Mouse (Mus musculus) liver, embryonic 14.5 days (tissue): ENCODE results near the gene Dok5. TPM values are rescaled to one million over a fixed set of nuclear protein-coding genes. Genes with fewer than 3 reads are reported as not detected.

Experiments used
- ATAC-seq: fragments of 200-750 bp; cut with Nextera tagmentation; 2 replicates; pipeline ENCODE4 v1.8.0; 2017; ENCODE audit warnings: moderate number of reproducible peaks, mild to moderate bottlenecking, moderate library complexity; ENCODE audit not compliant: insufficient read depth
- DNase-seq, 3 experiments: peaks; one replicate each; pipeline ENCODE4 v3.0.0-alpha.2; 2012 to 2013; ENCODE audit warnings: low read depth in 3 of 3, low spot score in 3 of 3
- H3K27ac ChIP-seq: fragments of 300-500 bp; sonication (generic); 2 replicates; pipeline ENCODE4 v1.5.1; 2014; ENCODE audit warnings: moderate library complexity, mild to moderate bottlenecking, control low read depth, inconsistent platforms
- H3K27me3 ChIP-seq: fragments of 300-500 bp; sonication (generic); 2 replicates; pipeline ENCODE4 v1.6.1; 2014; ENCODE audit warnings: mild to moderate bottlenecking, low read length, moderate library complexity; ENCODE audit not compliant: control insufficient read depth, insufficient read depth
- H3K36me3 ChIP-seq: fragments of 300-500 bp; sonication (generic); replicated peaks from 2 replicates; pipeline ENCODE4 v1.6.1; 2014; ENCODE audit warnings: low read depth; ENCODE audit not compliant: control insufficient read depth, insufficient read depth
- H3K4me1 ChIP-seq, 2 experiments: fragments of 200-500 bp in 1 of 2; fragments of 300-500 bp in 1 of 2; sonication (generic) in 1 of 2; replicated peaks; 2 replicates each; pipeline ENCODE4 v1.6.1; 2012 to 2014; ENCODE audit warnings: antibody characterized with exemption in 1 of 2, inconsistent platforms in 1 of 2, low read length in 1 of 2; ENCODE audit not compliant: control insufficient read depth in 2 of 2, insufficient read depth in 2 of 2
- H3K4me2 ChIP-seq: fragments of 300-500 bp; sonication (generic); 2 replicates; pipeline ENCODE4 v1.6.1; 2014; ENCODE audit warnings: low read depth, mild to moderate bottlenecking, control low read depth, moderate library complexity
- H3K4me3 ChIP-seq, 2 experiments: fragments of 200-500 bp in 1 of 2; fragments of 300-500 bp in 1 of 2; sonication (generic) in 1 of 2; 2 replicates each; pipeline ENCODE4 v1.5.1; 2012 to 2014; ENCODE audit warnings: low read depth in 2 of 2, low read length in 2 of 2, mild to moderate bottlenecking in 2 of 2, control low read depth in 1 of 2, inconsistent platforms in 1 of 2, moderate library complexity in 1 of 2; ENCODE audit not compliant: insufficient read depth in 1 of 2
- H3K9ac ChIP-seq: fragments of 300-500 bp; sonication (generic); replicated peaks from 2 replicates; pipeline ENCODE4 v1.6.1; 2014; ENCODE audit warnings: mild to moderate bottlenecking, control low read depth, moderate library complexity
- H3K9me3 ChIP-seq: fragments of 300-500 bp; sonication (generic); 2 replicates; pipeline ENCODE4 v1.6.1; 2016; ENCODE audit warnings: low read length, mixed read lengths; ENCODE audit not compliant: control insufficient read depth
- CTCF ChIP-seq: IDR thresholded peaks from 2 replicates; pipeline ENCODE4 v1.5.1; 2016; ENCODE audit warnings: antibody characterized with exemption, low read depth, control low read depth
- EP300 ChIP-seq: IDR thresholded peaks from 2 replicates; pipeline ENCODE4 v1.6.1; 2016; ENCODE audit warnings: antibody characterized with exemption, low read depth
- WGBS: fragments of 180-500 bp; shearing (Covaris S2); extraction: QIAGEN DNeasy Blood & Tissue Kit; methylation state at CpG from one replicate; pipeline ENCODE4 v1.1.7; 2014; ENCODE audit not compliant: insufficient replicate concordance; 5-methylcytosine and 5-hydroxymethylcytosine counted together
- polyA plus RNA-seq, 2 experiments: library from polyadenylated mRNA; depleted of rRNA in 1 of 2; stranded (reverse) in 1 of 2; unstranded in 1 of 2; fragments of >200 nt; fragmentation: Nextera tagmentation in 1 of 2; extraction: Ambion mirVana in 1 of 2; gene quantifications; 2 replicates each; pipeline versions ENCODE4 v1.2.1 to v1.2.3; 2012 to 2014

Gene Dok5
- polyA plus RNA-seq, 2 experiments = 0.15 to 0.19 TPM

DNA sequence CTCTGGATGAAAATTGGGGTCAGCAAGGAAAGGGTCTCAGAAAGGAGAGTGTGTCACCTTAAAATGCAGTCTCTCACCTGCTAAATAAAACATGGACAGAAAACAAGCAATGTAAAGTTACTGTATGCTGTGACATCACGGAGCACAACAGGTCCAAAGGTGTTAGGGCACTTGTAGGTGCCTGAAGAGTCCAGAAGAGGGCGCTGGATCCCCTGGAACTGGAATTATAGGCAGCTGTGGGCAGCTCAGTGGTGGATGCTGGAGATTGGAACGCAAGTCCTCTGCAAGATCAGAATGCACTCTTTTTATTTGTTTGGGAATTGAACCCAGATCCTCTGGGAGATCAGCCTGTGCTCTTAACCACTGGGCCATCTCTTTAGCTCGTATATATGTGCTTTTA, 129.0 kb downstream of the Dok5 start:
- no peaks in the 10 kb centered on the region for H3K9me3 ChIP-seq
- ATAC-seq (no peak), DNase-seq (no peak)
- no peak overlapping the region for H3K4me2 ChIP-seq
- WGBS = 36% methylated on average over 4 of the region's 4 CpGs
- no peak overlapping the region for H3K9ac ChIP-seq
- H3K27me3 ChIP-seq = no peaks in the 10 kb centered on the region
- TF ChIP-seq CTCF (peak; percentile 15; the same call in 1 of the 2 replicates), EP300 (no peak)
- no peaks in the 10 kb centered on the region for H3K4me1 ChIP-seq
- no peaks in the 10 kb centered on the region for H3K36me3 ChIP-seq
- no peak overlapping the region for H3K27ac ChIP-seq
- no peak overlapping the region for H3K4me3 ChIP-seq

DNA sequence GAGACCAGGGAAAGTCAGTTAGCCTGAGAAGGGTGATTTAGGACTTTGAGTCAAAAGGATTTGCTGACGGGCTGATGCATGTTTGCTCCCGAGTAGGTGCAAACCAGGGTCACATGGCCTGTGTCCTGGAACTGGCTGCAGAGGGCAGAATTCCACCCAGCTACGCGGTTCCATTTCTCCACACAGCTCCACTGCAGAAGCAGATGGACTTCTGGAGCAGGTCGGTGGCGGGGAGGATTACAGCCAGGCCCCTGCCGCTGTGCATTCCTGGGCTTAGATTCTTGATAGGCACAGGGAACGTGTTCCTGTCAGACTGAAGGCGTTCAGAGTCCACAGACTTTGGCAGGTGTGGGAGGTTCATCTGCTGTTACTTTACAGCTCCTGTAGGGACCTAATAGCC, 131.2 kb downstream of the Dok5 start:
- Histone ChIP-seq H3K4me1 (no peaks in the 10 kb centered on the region), H3K4me2 (no peak overlapping the region), H3K4me3 (no peak overlapping the region), H3K27me3 (no peaks in the 10 kb centered on the region), H3K9me3 (no peaks in the 10 kb centered on the region), H3K36me3 (no peaks in the 10 kb centered on the region), H3K9ac (no peak overlapping the region), H3K27ac (no peak overlapping the region)
- no peak for TF ChIP-seq CTCF
- TF ChIP-seq EP300 = no peak
- 68% methylated on average over 9 of the region's 9 CpGs for WGBS
- no peak for ATAC-seq
- no peak for DNase-seq

DNA sequence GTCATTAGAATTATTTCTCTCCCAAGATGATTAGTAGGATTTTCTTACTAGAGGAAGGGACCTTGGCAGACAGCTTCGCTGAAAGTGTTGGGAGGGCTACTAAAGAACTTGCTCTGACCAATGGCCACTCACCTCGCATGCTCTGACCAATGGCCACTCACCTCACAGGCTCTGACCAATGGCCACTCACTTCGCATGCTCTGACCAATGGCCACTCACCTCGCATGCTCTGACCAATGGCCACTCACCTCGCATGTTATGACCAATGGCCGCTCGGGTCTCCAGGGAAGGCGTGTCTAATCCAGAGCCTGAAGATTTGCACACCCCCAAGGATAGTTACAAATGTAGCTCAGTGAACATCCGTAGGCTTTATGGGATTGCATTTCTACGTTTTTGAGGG, 131.6 kb downstream of the Dok5 start:
- Histone ChIP-seq H3K27ac (no peak overlapping the region), H3K27me3 (no peaks in the 10 kb centered on the region), H3K36me3 (no peaks in the 10 kb centered on the region), H3K4me1 (no peaks in the 10 kb centered on the region), H3K4me3 (no peak overlapping the region), H3K9me3 (no peaks in the 10 kb centered on the region), H3K9ac (no peak overlapping the region), H3K4me2 (no peak overlapping the region)
- 76% methylated on average over 10 of the region's 10 CpGs for WGBS
- TF ChIP-seq EP300 (no peak), CTCF (no peak)
- ATAC-seq (no peak), DNase-seq (no peak)

DNA sequence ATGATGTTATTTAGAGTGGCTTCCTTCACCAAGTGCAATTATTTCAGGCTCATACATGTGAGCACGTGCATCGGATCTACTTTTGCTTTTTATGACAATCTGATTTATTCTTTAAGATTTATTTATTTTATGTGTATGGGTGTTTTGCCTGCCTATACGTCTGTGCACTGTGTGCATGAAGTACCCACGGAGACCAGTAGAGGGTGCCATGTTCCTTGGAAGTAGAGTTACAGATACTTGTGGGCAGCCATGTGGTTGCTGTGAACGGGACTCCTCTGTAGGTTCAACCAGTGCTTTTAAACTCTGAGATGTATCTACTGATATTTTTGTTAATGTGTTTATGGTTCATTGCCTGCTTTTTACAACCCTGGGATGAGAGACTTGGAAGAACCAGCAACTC, 132.4 kb downstream of the Dok5 start:
- no peak overlapping the region for H3K4me2 ChIP-seq
- DNase-seq (no peak), ATAC-seq (no peak)
- no peak overlapping the region for H3K9ac ChIP-seq
- H3K4me1 ChIP-seq = no peaks in the 10 kb centered on the region
- no peaks in the 10 kb centered on the region for H3K27me3 ChIP-seq
- H3K4me3 ChIP-seq = no peak overlapping the region
- H3K27ac ChIP-seq = no peak overlapping the region
- no peak for TF ChIP-seq EP300
- peak; percentile 34 for TF ChIP-seq CTCF
- WGBS = 69% methylated on average over 5 of the region's 5 CpGs
- no peaks in the 10 kb centered on the region for H3K9me3 ChIP-seq
- H3K36me3 ChIP-seq = no peaks in the 10 kb centered on the region

DNA sequence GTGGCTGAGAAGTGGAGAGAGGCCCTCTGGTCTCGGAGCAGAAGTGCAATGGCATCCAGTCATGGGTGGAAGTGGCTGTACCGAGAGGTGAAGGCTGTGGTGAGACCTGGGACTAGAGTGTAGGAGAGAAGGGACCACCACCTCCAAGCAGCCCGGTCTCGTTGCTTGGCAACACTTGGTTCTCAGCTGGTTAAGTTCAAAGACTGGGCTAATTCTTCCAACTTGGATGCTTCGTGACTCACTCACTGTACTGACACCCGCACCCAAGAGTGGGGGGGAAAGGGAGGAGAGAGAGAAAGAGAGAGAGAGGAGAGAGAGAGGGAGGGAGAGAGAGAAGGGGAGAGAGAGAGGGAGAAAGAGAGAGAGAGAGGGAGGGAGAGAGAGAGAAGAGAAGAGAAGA, 133.2 kb downstream of the Dok5 start:
- 58% methylated on average over 6 of the region's 6 CpGs for WGBS
- Histone ChIP-seq H3K36me3 (no peaks in the 10 kb centered on the region), H3K27me3 (no peaks in the 10 kb centered on the region), H3K4me1 (no peaks in the 10 kb centered on the region), H3K4me3 (no peak overlapping the region), H3K9ac (no peak overlapping the region), H3K27ac (no peak overlapping the region), H3K9me3 (no peaks in the 10 kb centered on the region), H3K4me2 (no peak overlapping the region)
- TF ChIP-seq EP300 (no peak), CTCF (no peak)
- ATAC-seq (no peak), DNase-seq (no peak)

DNA sequence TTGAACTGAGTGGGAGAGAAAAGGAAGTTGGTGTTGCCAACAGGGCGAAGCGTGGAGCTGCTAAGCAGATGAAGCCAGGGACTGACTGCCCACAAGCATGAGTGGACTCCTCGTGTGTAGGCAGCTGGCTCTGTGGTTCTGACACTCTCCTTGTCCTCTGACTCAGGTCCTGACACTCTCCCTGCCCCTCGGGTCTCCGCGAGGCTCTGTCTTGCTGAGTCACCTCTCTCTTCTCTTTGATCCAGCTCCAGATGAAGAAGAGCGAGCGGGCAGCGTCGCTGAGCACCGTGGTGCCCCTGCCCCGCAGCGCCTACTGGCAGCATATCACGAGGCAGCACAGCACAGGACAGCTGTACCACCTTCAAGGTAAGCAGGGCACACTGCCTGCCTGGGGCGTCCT, 139.0 kb downstream of the Dok5 start:
- ATAC-seq = no peak
- 66% methylated on average over 15 of the region's 15 CpGs for WGBS

More for the DNA sequence above, 139.0 kb downstream of the Dok5 start:
- H3K27me3 ChIP-seq = no peaks in the 10 kb centered on the region
- H3K36me3 ChIP-seq = no peaks in the 10 kb centered on the region
- H3K9me3 ChIP-seq = no peaks in the 10 kb centered on the region
- no peak for DNase-seq
- H3K9ac ChIP-seq = no peak overlapping the region
- no peak overlapping the region for H3K4me2 ChIP-seq
- TF ChIP-seq CTCF (no peak), EP300 (no peak)
- no peak overlapping the region for H3K27ac ChIP-seq
- no peaks in the 10 kb centered on the region for H3K4me1 ChIP-seq
- no peak overlapping the region for H3K4me3 ChIP-seq
